Mouse (Mus musculus) cortical plate, adult 2 months (tissue): ENCODE data around the gene Vmn2r116. TPM values are rescaled to one million over a fixed set of nuclear protein-coding genes. Genes with fewer than 3 reads are reported as not detected.
"Not testable (repeated sequence)": the region's sequence is repeated elsewhere in the genome, so short reads cannot be mapped to it uniquely, and the experiment has no call there.

Experiments used
- H3K27ac ChIP-seq: fragments of 200-500 bp; 2 replicates; pipeline ENCODE4 v1.5.1; 2012; ENCODE audit warnings: low read length, control low read depth, inconsistent platforms; ENCODE audit not compliant: insufficient read depth
- H3K4me1 ChIP-seq: fragments of 200-500 bp; 2 replicates; pipeline ENCODE4 v1.6.1; 2011; ENCODE audit warnings: low read length; ENCODE audit not compliant: control insufficient read depth, insufficient read depth
- H3K4me3 ChIP-seq: fragments of 200-500 bp; 2 replicates; pipeline ENCODE4 v1.5.1; 2011; ENCODE audit warnings: mild to moderate bottlenecking, low read length, control low read depth; ENCODE audit not compliant: insufficient read depth
- CTCF ChIP-seq: fragments of 200-500 bp; IDR thresholded peaks from 2 replicates; pipeline ENCODE4 v1.5.1; 2011; ENCODE audit warnings: mild to moderate bottlenecking, control low read depth, low read length; ENCODE audit not compliant: insufficient read depth; ENCODE audit errors: extremely low read depth
- POLR2A ChIP-seq: fragments of 200-500 bp; IDR thresholded peaks from 2 replicates; pipeline ENCODE4 v1.6.1; 2011; ENCODE audit warnings: mild to moderate bottlenecking, low read length, control low read depth; ENCODE audit not compliant: insufficient read depth; ENCODE audit errors: extremely low read depth
- polyA plus RNA-seq: library from polyadenylated mRNA; depleted of rRNA; stranded (reverse); fragments of >200 nt; gene quantifications from 2 replicates; pipeline ENCODE4 v1.2.3, GENCODE M21; 2012; rRNA removed

Vmn2r116 gene
- polyA plus RNA-seq = not detected in 2 replicates

GRCm38 (mm10) chr17:23384304-23384703, at the start of gene Vmn2r116:
TSS of gene Vmn2r116 (plus strand) at chr17:23384604.
- H3K4me3 ChIP-seq, H3K4me1 ChIP-seq, H3K27ac ChIP-seq: not testable (repeated sequence)

GRCm38 (mm10) chr17:23343441-23343840, 41.0 kb upstream of the Vmn2r116 start, which contains the start of gene Vmn2r115:
TSS of gene Vmn2r115 (plus strand) at chr17:23343741.
- not testable (repeated sequence) for H3K4me3 ChIP-seq, H3K27ac ChIP-seq, H3K4me1 ChIP-seq

GRCm38 (mm10) chr17:23351644-23352043, 32.8 kb upstream of the Vmn2r116 start:
- Histone ChIP-seq H3K27ac (no peak overlapping the region), H3K4me1 (no peaks in the 10 kb centered on the region), H3K4me3 (no peak overlapping the region)
- TF ChIP-seq CTCF (no peak), POLR2A (no peak)

GRCm38 (mm10) chr17:23433150-23433679, 48.8 kb downstream of the Vmn2r116 start:
- no peak overlapping the region for H3K27ac ChIP-seq
- H3K4me1 ChIP-seq = no peaks in the 10 kb centered on the region
- TF ChIP-seq CTCF (no peak), POLR2A (no peak)
- H3K4me3 ChIP-seq = no peak overlapping the region

Other genes with a start within 250 kb of the Vmn2r116 start
- 17.9 and 18.1 TPM in 2 replicates for gene Zfp40, start 191.4 kb upstream of the Vmn2r116 start, polyA plus RNA-seq
- not detected in 2 replicates for gene Vmn2r114, start 72.1 kb upstream of the Vmn2r116 start, polyA plus RNA-seq
- under 0.01 TPM in 1 of 2 replicates, not detected in the other for gene Vmn2r115, start 40.9 kb upstream of the Vmn2r116 start, polyA plus RNA-seq
- gene Vmn2r117, start 95.1 kb downstream of the Vmn2r116 start, polyA plus RNA-seq = not detected in 2 replicates
- 7.9 and 8.7 TPM in 2 replicates for gene Zfp213, start 179.6 kb downstream of the Vmn2r116 start, polyA plus RNA-seq
- gene Zfp13, start 214.9 kb downstream of the Vmn2r116 start, polyA plus RNA-seq = 27.2 and 28.5 TPM in 2 replicates
- gene Zscan10, start 216.3 kb downstream of the Vmn2r116 start, polyA plus RNA-seq = 0.13 TPM in 1 of 2 replicates, not detected in the other